Mouse (Mus musculus): ENCODE data around the gene Ascl3.

Ascl3 gene

DNA sequence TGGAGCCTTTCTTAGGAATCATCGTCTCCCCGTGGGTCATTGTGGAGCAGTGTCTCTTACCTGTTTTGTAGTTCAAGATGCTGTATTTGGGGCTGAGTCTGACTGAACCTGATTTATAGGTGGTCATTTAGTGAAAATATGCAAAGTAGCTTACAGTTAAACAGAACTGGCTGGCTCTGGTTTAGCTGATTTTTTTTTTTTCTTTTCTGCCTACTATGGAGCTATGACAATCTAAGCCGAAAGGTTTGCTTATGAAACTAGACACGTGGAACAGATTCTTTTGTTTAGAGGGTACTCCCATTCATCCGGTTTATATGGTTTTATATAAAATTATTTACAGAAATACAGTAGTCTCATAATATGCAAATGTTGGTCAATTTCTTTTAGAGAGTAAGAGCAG, at the start of gene Ascl3:
Gene Ascl3 (minus strand): TSS at position 101 of the 400 bp plus-strand sequence.
- DNase-seq (ENCODE audit: low read depth in 2 of 2, low spot score in 2 of 2), result no peak

GRCm38 (mm10) chr7:109781087-109781469, 49.6 kb upstream of the Ascl3 start:
- peak in 1 of 2 experiments; percentile 21 for DNase-seq (ENCODE audit: low read depth in 2 of 2, low spot score in 2 of 2)

- DNase-seq (ENCODE audit: low read depth in 2 of 2, low spot score in 2 of 2), result no peak
Measured at GRCm38 (mm10) chr7:109772251-109772650, 40.7 kb upstream of the Ascl3 start.

DNA sequence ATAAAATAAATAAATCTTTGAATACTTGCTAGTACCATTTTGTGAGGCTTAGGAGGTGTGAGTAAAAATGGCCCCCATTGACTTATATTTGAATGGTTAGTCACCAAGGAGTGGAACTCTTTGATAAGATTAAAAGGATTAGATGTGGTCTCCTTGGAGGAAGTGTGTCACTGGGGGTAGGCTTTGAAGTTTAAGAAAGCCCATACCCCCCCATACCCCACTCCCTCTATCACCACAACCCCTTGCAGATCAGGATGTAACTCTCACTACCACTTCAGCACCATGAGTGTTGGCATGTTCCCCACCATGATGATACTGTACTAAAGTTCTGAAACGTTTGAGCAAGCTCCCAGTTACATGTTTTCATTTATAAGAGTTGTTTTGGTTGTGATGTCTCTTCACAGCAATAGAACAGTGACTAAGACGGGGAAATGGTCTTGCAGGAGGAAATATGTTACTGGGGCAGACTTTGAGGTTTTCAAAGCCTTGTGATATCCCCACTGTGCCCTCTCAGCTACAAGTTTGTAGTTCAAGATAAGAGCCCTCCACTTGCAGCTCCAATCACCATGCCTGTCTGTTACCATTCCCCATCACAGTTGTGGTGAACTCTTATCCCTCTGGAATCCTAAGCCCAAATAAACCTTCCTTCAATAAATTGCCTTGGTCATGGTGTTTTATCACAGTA, 37.3 kb upstream of the Ascl3 start:
- peak; percentile 13 to 28 for DNase-seq (ENCODE audit: low read depth in 2 of 2, low spot score in 2 of 2)

DNA sequence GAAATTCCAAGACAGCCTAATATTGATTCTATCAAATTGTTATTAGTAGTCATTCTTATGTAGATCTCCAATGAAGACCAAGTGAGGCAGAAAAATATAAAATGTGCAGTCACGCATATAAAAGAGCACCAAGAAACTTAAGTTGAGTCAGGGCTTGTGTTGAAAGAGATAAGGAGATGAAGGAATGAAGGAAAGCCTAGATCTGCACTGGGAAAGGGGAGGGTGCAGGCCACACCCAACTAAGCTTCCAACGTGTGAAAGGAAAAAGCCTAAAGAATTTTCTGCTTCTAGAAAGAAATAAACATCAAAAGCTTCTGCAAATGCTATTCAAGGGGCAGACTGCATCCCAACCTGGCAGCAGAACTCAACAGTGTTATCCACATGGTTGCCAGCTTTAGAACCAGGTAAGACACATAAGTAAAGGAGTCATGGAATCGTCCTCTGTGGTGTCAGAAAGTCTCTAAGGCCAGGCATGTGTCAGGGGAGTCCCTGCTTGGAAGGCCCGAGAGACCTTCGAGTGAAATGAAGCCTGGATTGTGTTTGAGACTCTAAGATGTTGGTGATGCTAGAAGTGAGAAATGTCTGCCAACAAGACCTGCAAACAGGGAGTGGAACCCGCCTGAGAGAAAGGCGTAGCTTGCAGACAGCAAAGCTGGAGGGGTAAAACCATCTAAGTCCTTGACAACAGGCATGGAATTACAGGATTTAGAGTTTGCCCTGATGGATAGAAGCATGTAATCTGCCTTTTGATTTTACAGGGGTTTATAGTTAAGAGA, 36.2 kb upstream of the Ascl3 start:
- DNase-seq (ENCODE audit: low read depth in 2 of 2, low spot score in 2 of 2), result no peak

DNA sequence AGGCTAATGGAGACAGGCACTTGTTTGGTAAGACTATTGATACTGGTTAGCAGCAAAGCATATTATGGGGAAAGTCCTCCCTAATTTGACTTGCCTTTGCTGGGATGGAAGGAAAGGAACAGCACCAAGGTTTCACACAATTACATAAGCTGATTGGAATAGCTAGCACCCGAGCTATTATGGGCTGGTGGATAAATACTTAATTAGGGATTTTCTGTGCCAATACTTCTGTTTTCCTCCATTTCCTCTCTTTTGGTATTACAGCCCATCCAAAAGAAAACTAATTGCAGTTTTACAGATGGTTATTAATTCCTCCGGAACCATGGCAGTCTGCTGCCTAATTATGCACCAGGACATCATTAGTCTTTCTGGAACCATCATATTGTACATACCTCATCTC, 32.5 kb upstream of the Ascl3 start:
- no peak for DNase-seq (ENCODE audit: low read depth in 2 of 2, low spot score in 2 of 2)

DNA sequence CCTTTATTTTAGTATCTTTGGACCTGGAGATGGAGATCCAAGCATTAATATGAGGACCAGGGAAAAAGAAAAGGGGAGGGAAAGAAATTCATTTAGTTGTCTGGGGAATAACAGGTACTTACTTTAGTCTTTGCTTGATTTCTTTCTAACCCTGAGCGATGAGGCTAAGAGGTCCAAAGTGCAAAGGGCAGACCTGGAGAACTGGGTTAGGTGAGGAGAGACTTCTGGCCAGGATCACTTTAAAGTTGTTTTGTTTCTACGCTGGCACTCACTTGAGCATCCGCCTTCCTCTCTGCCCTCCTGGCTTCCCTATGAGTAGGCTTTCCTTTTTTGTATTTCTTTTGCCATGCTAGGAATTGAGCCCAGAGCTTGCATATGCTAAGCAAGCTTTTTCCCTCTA, 24.8 kb upstream of the Ascl3 start:
- DNase-seq (ENCODE audit: low read depth in 2 of 2, low spot score in 2 of 2), result no peak

GRCm38 (mm10) chr7:109754034-109754433, 22.5 kb upstream of the Ascl3 start:
- no peak for DNase-seq (ENCODE audit: low read depth in 2 of 2, low spot score in 2 of 2)

GRCm38 (mm10) chr7:109752008-109752925, 20.7 kb upstream of the Ascl3 start, which contains the start of gene Tmem9b:
Gene Tmem9b, minus strand, starts transcription at chr7:109752875.
- peak; percentile 64 to 69 for DNase-seq (ENCODE audit: low read depth in 2 of 2, low spot score in 2 of 2)

- no peak for DNase-seq (ENCODE audit: low read depth in 2 of 2, low spot score in 2 of 2)
Measured at GRCm38 (mm10) chr7:109751427-109752007, 20.0 kb upstream of the Ascl3 start.

- DNase-seq (ENCODE audit: low read depth in 2 of 2, low spot score in 2 of 2), result no peak
Measured at GRCm38 (mm10) chr7:109747747-109748146, 16.2 kb upstream of the Ascl3 start.

- peak in 1 of 2 experiments; percentile 25 for DNase-seq (ENCODE audit: low read depth in 2 of 2, low spot score in 2 of 2)
Measured at GRCm38 (mm10) chr7:109741703-109742102, 10.2 kb upstream of the Ascl3 start.

- DNase-seq (ENCODE audit: low read depth in 2 of 2, low spot score in 2 of 2), result no peak
Measured at GRCm38 (mm10) chr7:109741060-109741459, 9.5 kb upstream of the Ascl3 start.

DNA sequence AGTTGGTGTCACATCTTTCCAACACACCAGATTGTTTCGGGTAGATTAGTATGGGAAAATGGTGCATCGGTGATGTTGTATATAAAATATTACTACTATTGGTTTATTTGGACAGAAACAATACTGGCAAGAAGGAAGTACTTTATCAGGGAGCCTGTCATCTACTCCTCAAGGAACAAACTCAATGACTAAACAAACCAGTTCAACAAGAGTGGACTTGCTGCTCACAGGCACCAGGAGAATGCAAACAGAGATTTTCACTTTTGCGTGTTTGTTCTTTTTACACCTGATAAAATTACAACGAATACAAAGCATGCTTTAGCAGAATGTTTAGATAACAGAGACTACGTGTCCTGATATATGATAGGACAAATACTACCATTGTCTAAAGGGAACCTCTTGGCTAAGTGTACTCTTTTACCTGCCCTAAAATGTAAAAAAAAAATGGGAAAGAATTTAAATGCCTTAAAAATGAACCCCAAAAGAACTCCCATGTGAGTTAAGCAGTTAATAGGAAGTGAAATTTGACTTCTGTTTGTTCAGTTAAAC, 8.4 kb upstream of the Ascl3 start:
- no peak for DNase-seq (ENCODE audit: low read depth in 2 of 2, low spot score in 2 of 2)

DNA sequence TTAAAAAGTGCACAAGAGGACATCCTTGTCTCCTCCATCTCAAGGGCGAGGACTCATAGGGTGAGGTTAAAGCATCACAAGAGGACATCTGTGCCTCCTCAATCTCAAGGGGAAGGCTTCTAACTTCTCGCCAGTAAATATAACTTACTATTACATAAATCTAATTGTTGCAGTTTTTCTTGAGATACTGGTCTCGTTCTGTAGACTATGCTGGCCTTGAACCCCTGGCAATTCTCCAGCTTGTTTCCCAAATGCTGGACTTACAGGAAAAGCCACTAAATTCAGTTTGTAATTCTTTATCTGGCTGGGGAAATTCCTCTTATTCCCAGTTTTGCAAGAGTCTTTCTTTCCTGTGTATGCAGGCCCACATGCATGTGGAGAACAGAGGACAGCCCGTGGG, 3.3 kb upstream of the Ascl3 start:
- DNase-seq (ENCODE audit: low read depth in 2 of 2, low spot score in 2 of 2), result no peak

GRCm38 (mm10) chr7:109723697-109724096, 7.8 kb downstream of the Ascl3 start, which contains the start of gene BC051019:
Gene BC051019, minus strand, starts transcription at chr7:109723850.
- DNase-seq (ENCODE audit: low read depth in 2 of 2, low spot score in 2 of 2), result no peak

GRCm38 (mm10) chr7:109723114-109723513, 8.4 kb downstream of the Ascl3 start:
- DNase-seq (ENCODE audit: low read depth in 2 of 2, low spot score in 2 of 2), result no peak

GRCm38 (mm10) chr7:109722618-109723017, 8.9 kb downstream of the Ascl3 start:
- DNase-seq (ENCODE audit: low read depth in 2 of 2, low spot score in 2 of 2), result no peak

DNA sequence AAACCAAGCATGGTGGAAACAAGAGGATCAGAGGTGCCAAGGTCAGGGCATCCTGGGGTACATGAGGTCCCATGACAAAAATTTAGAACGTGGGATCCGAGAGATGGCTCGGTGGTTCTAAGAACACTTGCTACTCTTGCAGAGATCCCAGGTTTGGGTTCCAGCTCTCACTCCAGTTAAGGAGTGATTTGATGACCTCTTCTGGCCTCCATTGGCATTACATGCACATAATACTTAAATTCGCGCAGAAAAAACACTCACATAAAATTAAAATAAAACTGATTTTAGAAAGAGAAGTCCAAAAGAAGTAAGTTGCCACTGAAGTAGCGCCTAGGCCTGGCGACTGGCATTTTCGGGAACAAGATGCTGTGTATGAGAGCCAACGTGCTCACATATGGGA, 12.2 kb downstream of the Ascl3 start:
- no peak for DNase-seq (ENCODE audit: low read depth in 2 of 2, low spot score in 2 of 2)

GRCm38 (mm10) chr7:109713434-109713982, 18.0 kb downstream of the Ascl3 start:
- DNase-seq (ENCODE audit: low read depth in 2 of 2, low spot score in 2 of 2), result no peak

All from CD8-positive naive resting alpha-beta T cell, adult 2 months (primary cell).